Mouse (Mus musculus): ENCODE measurements at regions not wholly inside any gene's neighbourhood (a gene's known extent, or its start where the extent isn't known, plus 50 kb on each side); places are given as distances from the start of the nearest gene placed in this dataset.
A peak's percentile ranks its signal among the peaks of the same experiment; 100 is the strongest.

DNA sequence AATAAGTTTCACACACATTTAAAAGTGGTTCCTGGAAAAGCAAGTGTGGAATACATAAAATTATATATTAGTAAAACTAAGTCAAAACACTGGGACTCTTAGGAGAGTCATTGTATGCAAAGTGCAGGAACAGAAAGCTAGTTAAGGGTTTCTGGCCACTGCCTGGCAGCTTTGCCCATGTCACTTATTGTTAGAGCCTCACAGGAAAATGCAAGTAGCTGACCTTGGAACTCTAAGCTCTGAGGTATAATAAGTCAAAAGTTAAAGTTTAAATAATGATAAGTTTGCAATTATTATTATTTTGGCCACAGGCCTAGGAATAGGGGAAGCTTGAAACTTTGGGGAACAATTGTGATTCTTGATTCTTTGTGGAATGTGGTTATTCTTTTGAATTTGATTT is 3858.8 kb downstream of the 9330182O14Rik start:
- Histone ChIP-seq H3K27ac (ENCODE audit: low read depth, low read length) (no peak overlapping the region), H3K9me3 (ENCODE audit: control insufficient read depth) (no peaks in the 10 kb centered on the region), H3K27me3 (replicated peaks; ENCODE audit: control insufficient read depth, insufficient read depth, low read length) (no peaks in the 10 kb centered on the region), H3K9ac (ENCODE audit: low read depth, low read length) (no peak overlapping the region), H3K4me2 (replicated peaks; ENCODE audit: low read depth) (no peak overlapping the region), H3K4me1 (replicated peaks; ENCODE audit: control insufficient read depth, insufficient read depth, low read length) (no peaks in the 10 kb centered on the region), H3K36me3 (ENCODE audit: control insufficient read depth, insufficient read depth) (no peaks in the 10 kb centered on the region), H3K4me3 (ENCODE audit: low read depth, low read length) (no peak overlapping the region)
- no peak for ATAC-seq
- no peak for TF ChIP-seq CTCF (IDR thresholded peaks at IDR 0.05; ENCODE audit: low read depth)

DNA sequence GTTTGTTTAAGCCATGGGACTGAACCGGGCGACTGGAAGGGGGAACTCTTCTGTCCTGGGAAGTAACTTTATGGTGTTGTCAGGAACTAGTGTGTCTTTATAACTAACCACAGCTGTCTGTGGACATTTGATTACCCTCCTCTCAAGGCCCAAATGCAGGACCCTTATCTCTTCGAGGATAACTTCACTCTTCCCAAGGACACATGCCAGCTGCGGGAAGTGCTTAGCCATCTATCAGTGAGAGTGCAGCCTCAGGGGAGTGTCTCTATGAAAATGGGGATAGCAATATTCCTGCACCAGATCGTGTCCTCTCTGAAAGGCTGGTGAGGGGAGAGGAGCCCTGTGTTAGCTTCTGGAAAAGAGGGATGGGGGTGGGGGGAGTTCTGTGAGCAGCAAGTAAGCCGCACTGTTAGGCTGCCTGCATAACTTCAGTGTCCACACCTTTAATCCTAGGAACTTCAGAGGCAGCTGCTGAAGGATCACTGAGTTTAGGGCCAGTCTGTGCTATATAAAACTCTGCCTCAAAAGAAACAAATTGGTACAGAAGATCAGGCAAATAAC is 3892.4 kb downstream of the 9330182O14Rik start:
- Histone ChIP-seq H3K9me3 (ENCODE audit: control insufficient read depth) (no peaks in the 10 kb centered on the region), H3K4me3 (ENCODE audit: low read depth, low read length) (no peak overlapping the region), H3K4me1 (replicated peaks; ENCODE audit: control insufficient read depth, insufficient read depth, low read length) (no peaks in the 10 kb centered on the region), H3K27me3 (replicated peaks; ENCODE audit: control insufficient read depth, insufficient read depth, low read length) (no peaks in the 10 kb centered on the region), H3K4me2 (replicated peaks; ENCODE audit: low read depth) (no peak overlapping the region), H3K27ac (ENCODE audit: low read depth, low read length) (no peak overlapping the region), H3K36me3 (ENCODE audit: control insufficient read depth, insufficient read depth) (no peaks in the 10 kb centered on the region), H3K9ac (ENCODE audit: low read depth, low read length) (no peak overlapping the region)
- TF ChIP-seq CTCF (IDR thresholded peaks at IDR 0.05; ENCODE audit: low read depth), result no peak
- no peak for ATAC-seq
- WGBS, result 36% methylated on average over 6 of the region's 6 CpGs

DNA sequence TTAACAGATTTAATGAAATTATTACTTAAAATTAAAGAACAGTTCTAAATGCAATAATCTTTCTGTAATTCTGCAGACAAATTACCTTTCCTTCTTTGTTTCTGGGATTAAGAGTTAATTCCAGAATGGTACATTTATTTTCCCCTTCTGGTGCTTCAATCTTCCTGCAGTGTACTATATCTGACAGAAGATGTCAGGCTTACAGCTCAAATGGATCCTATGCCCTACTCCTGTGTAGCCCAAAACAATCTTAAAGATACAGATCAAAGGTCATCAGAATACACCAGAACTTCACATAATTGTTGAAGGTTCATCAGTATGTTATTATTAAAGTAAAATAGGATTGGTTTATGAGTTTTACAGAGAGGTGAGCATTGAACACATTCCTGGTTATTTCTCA is 3901.7 kb downstream of the 9330182O14Rik start:
- ATAC-seq, result no peak
- H3K4me2 ChIP-seq (replicated peaks; ENCODE audit: low read depth), result no peak overlapping the region
- H3K4me3 ChIP-seq (ENCODE audit: low read depth, low read length), result no peak overlapping the region
- peak; percentile 59 for TF ChIP-seq CTCF (IDR thresholded peaks at IDR 0.05; ENCODE audit: low read depth)
- no peak overlapping the region for H3K9ac ChIP-seq (ENCODE audit: low read depth, low read length)
- H3K27ac ChIP-seq (ENCODE audit: low read depth, low read length), result no peak overlapping the region
- no peaks in the 10 kb centered on the region for H3K27me3 ChIP-seq (replicated peaks; ENCODE audit: control insufficient read depth, insufficient read depth, low read length)
- no peaks in the 10 kb centered on the region for H3K4me1 ChIP-seq (replicated peaks; ENCODE audit: control insufficient read depth, insufficient read depth, low read length)
- H3K9me3 ChIP-seq (ENCODE audit: control insufficient read depth), result no peaks in the 10 kb centered on the region
- H3K36me3 ChIP-seq (ENCODE audit: control insufficient read depth, insufficient read depth), result no peaks in the 10 kb centered on the region

DNA sequence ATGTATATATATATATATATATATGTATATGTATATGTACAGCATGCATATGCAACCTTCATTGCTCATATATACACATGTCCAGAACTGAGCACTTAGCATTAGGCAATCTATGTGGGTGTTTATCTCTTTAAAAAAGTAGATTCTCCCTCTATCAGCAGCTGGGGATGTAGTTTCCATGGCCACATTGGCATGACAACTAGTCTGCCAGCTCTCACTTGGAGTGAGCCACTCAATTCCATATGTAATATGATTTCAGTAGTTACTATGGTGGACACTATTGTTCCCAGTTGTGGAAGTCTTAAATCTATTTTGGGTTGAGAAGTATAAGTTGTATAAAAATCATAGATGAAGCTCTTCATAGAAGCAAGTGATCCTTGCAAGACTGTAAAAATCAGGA is 3903.7 kb downstream of the 9330182O14Rik start:
- no peaks in the 10 kb centered on the region for H3K27me3 ChIP-seq (replicated peaks; ENCODE audit: control insufficient read depth, insufficient read depth, low read length)
- H3K4me2 ChIP-seq (replicated peaks; ENCODE audit: low read depth), result no peak overlapping the region

DNA sequence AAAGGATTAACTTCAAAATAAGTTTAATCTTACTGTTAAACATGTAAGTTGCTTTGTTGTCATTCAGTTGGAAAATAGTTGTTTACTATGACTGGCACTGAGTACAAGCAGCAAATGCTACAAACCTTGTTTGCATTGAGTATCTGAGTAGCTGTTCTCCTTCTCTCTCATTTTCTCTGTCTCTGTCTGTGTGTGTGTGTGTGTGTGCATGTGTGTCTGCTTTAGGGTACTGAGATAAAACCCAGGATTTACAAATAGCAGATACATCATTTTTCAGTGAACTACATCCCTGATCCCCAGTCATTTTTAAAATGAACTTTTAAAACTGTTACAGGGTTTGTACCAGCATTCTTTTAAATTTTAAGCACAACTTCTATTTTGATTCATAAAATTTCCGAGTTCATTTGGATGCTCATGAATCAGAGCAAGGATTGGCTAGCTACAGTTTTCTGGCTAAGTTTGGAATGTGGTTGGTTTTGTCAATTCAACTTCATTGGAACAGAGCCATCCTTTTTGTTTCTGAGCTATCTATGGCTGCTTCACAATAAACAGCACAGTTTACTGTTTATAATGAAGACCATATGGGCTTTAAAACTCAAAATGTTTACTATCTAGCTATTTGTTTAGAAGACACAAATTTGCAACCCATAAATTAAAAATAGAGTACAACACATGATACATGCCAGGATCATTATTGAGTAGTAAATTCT is 3916.6 kb downstream of the 9330182O14Rik start:
- Histone ChIP-seq H3K27me3 (replicated peaks; ENCODE audit: control insufficient read depth, insufficient read depth, low read length) (no peaks in the 10 kb centered on the region), H3K4me2 (replicated peaks; ENCODE audit: low read depth) (no peak overlapping the region), H3K27ac (ENCODE audit: low read depth, low read length) (no peak overlapping the region), H3K36me3 (ENCODE audit: control insufficient read depth, insufficient read depth) (no peaks in the 10 kb centered on the region), H3K4me1 (replicated peaks; ENCODE audit: control insufficient read depth, insufficient read depth, low read length) (no peaks in the 10 kb centered on the region), H3K9ac (ENCODE audit: low read depth, low read length) (no peak overlapping the region), H3K4me3 (ENCODE audit: low read depth, low read length) (no peak overlapping the region), H3K9me3 (ENCODE audit: control insufficient read depth) (no peaks in the 10 kb centered on the region)
- TF ChIP-seq CTCF (IDR thresholded peaks at IDR 0.05; ENCODE audit: low read depth), result no peak
- 60% methylated on average over 1 of the region's 1 CpGs for WGBS
- ATAC-seq, result no peak

More for the DNA sequence above, 3903.7 kb downstream of the 9330182O14Rik start:
- Histone ChIP-seq H3K27ac (ENCODE audit: low read depth, low read length) (no peak overlapping the region), H3K9ac (ENCODE audit: low read depth, low read length) (no peak overlapping the region), H3K4me1 (replicated peaks; ENCODE audit: control insufficient read depth, insufficient read depth, low read length) (no peaks in the 10 kb centered on the region), H3K9me3 (ENCODE audit: control insufficient read depth) (no peaks in the 10 kb centered on the region), H3K36me3 (ENCODE audit: control insufficient read depth, insufficient read depth) (no peaks in the 10 kb centered on the region), H3K4me3 (ENCODE audit: low read depth, low read length) (no peak overlapping the region)
- no peak for TF ChIP-seq CTCF (IDR thresholded peaks at IDR 0.05; ENCODE audit: low read depth)
- no peak for ATAC-seq

DNA sequence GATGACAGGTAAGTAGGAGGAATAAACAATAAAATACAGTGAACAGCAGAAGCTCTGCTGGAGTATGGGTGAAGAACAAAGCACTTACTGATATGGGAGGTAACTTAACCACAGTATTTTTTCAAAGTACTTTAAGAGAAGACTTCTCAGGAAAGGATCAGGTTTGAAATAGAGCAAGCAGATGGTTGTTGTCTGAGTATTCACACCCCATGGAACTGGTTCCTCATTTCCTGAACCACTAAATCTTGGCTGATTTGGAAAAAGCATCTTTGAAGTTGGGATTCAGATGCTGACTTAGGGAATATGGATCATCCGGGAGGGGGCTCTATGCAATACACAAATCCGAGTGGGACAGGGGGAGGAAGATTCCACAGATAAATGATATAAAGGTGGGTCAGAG is 3930.7 kb downstream of the 9330182O14Rik start:
- 71% methylated on average over 2 of the region's 2 CpGs for WGBS
- no peaks in the 10 kb centered on the region for H3K4me1 ChIP-seq (replicated peaks; ENCODE audit: control insufficient read depth, insufficient read depth, low read length)
- no peak overlapping the region for H3K4me3 ChIP-seq (ENCODE audit: low read depth, low read length)
- TF ChIP-seq CTCF (IDR thresholded peaks at IDR 0.05; ENCODE audit: low read depth), result no peak
- no peak overlapping the region for H3K27ac ChIP-seq (ENCODE audit: low read depth, low read length)
- H3K36me3 ChIP-seq (ENCODE audit: control insufficient read depth, insufficient read depth), result no peaks in the 10 kb centered on the region
- no peaks in the 10 kb centered on the region for H3K27me3 ChIP-seq (replicated peaks; ENCODE audit: control insufficient read depth, insufficient read depth, low read length)
- no peak overlapping the region for H3K9ac ChIP-seq (ENCODE audit: low read depth, low read length)
- no peaks in the 10 kb centered on the region for H3K9me3 ChIP-seq (ENCODE audit: control insufficient read depth)
- ATAC-seq, result no peak
- H3K4me2 ChIP-seq (replicated peaks; ENCODE audit: low read depth), result no peak overlapping the region

Data from intestine, postnatal 0 days (tissue).